Mouse (Mus musculus): ENCODE measurements at regions not wholly inside any gene's neighbourhood (a gene's known extent, or its start where the extent isn't known, plus 50 kb on each side); places are given as distances from the start of the nearest gene placed in this dataset.

DNA sequence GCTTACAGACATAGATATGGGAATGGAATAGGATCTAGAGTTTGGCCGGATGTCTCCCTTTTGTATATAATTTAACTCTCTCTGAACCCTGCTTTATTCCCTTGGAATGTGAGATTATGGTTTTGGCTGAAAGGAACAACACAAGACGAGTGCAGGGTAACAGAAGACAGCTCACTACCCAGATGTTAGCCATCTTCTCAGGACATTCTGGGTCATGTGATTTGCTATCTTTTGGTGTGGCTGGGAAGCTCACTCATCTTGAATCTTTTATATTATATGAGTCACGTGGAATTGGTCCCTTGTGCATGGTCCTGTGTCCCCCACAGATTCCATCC lies 108.6 kb upstream of the Tmc3 start:
- DNase-seq (ENCODE audit: low read depth): no peak

DNA sequence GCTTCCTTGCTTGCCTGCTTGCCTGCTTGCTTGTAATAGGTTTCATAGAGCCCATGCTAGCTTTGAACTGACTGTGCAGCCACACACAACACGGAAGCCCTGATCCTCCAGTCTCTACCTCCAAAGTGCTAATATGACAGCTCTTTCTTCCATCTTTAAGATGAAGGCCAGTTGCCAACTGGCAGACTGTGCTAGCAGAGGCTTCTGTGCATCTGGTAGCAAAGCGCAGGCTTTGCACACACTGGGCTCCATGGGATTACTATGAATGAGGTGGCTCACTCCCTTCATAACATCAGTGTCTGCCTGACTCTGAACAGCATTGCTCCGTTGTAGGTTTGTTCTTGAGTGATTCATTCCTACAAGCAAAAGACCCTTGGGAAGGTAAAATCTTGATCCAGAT lies 107.9 kb upstream of the Tmc3 start:
- DNase-seq (ENCODE audit: low read depth): no peak

DNA sequence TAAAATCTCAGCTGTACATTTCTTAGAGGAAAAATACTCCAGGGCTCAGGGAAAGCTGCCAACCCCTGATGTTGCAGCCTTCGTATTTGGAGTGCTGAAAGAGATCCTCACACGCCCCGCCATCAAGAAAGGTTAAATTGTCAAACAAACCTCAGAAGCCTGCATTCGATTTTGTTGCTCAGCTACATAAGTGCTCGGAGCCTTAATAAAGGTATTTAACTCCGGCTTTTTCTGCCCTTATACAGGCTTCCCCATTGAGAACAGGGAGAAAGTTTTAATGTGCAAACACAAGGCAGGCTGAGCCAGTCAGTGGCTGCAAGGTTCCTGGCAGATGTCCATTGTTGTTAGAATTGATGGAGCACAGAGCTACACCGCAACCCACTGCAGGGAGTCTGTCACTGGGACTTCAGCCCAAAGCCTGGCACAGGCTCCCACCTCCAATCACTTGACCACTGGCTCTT lies 107.0 kb upstream of the Tmc3 start:
- DNase-seq (ENCODE audit: low read depth): peak; percentile 75

DNA sequence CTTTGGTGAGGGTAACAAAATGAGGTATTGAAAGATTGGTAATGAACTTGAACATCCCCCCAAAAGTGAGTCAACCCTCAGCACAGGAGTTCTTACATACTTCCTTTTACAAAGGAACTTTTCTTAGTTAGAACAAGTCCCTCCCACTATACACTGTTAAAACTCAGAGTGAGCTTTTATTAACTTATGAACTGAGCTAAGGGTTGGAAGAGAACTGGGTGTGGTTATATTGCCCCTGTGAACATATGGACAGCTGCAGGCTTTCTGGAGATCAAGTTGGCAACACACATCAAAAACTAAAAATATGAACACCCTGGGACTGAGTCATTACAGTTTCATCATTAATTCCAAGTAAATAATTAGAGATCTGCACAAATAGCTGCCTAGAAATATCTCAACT lies 103.1 kb upstream of the Tmc3 start:
- DNase-seq (ENCODE audit: low read depth): no peak

DNA sequence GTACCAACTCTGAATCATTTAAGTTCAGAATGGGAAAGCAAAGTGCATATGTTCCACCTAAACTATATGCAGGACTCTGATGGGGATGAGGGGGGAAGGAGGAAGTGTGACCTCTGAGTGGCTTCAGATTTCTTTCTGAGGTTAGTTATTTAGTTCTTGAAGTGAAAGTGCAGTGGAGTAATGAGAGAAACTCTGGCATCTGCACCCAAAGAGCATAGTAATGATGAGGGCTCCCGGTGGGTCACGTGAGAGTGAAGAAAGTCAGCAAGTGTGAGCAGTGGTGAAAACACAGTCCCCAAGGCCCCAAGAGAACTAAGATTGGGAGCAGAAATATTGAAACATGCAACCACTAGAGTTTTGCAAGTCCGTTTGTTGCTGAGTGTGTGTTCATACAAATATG lies 102.5 kb upstream of the Tmc3 start:
- no peak for DNase-seq (ENCODE audit: low read depth)

DNA sequence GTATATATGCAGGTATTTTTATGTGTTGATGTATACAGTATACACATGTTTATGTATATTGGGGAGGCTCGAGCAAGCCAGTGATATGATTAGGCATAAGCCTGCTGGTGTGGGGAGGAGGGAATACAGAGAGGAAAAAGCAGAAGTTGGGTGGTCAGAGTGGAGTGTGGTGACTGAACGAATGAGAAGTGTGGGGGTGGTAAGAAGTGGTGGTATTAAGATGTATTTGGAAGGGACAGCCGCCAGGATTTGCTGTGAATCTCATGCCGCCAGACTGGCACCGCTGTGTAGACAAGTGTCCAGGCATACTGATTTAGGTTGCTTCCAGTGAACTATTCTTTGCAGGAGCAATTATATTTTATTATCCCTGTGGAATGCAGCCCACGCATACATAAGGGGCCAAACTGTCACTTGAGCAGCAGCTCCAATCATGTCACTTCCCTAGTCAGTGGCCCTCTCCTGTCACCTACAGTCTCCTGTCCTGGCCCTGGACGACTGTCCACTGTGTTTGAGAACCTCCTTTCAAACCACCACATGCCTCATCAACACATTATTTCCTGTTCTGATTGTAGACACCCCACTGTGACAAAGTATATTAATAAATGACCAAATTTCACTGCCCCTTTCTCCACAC lies 101.9 kb upstream of the Tmc3 start:
- DNase-seq (ENCODE audit: low read depth): no peak

DNA sequence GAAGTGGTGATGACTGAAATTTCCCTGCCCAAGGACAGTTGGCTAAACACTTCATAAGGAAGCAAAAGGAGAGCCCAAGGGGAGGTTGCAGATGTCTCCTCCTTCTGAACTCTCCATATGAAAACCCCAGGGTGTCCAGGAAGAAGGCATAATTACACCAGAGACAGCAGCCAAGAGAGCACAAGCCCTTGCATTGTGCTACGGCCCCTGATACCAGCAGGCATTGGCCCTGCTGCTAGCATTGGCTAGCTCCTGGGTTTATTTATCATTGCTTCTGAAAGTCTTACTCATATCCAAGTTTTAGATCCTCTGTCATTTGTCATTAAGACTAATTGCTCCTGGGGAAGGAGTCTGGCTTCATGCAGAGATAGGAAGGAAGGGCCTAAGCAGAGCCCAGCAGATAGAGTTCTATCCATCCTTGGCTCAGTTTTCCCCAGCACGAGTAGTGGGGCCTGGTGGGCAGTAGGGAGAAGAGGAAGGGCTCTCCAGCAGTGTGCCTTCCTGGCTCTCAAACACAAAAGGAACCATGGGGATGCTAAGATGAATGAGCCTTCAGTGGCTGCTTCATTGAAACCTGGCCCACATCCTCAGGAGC lies 98.5 kb upstream of the Tmc3 start:
- DNase-seq (ENCODE audit: low read depth): no peak

DNA sequence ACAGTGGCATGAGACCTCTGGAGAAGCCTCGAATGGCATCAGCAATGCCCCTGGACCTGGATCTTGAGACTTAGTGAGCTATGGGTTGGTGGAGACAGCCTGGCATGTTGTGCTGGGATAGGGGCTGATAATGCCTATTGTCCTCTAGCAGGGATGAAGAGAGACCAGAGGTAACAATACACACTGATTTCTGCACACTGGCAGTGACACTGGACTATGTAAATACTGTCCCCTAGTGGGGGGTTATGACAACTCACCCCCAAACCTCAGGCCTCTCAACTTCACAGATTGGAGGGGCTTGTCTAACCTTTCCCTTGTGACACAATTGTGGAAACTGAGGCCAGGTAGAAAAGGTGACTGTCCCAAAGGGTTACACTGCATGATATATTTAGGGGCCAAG lies 94.9 kb upstream of the Tmc3 start:
- DNase-seq (ENCODE audit: low read depth): no peak

DNA sequence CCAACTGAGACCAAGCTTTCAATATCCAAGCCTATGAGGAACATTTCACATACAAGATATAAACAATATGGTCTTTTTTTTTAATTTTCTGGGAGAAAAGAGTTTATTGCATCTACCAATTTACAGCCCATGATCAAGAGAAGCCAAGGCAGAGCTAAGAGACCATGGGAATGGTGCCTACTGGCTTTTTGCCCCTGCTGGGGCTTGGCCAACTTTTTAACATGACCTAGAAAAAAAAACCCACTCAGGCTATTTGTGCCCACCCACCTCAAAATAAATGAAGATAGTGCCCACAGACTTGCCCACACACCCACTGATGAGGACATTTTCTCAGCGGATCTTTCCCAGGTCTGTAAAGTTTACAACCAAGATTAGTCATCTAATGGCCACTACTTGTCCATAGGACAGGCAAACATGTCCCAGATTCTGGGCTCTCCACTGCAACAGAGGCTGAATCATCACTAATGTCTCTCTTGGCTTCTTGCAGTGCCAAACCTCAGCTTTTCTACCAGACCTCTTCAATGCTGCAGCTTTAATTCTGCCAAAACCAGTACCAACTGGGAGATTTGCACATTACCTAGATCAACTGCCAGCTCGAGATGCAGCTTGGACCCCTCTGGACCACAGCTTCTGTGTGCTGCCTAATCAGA lies 79.6 kb upstream of the Tmc3 start:
- DNase-seq (ENCODE audit: low read depth): peak; percentile 61

DNA sequence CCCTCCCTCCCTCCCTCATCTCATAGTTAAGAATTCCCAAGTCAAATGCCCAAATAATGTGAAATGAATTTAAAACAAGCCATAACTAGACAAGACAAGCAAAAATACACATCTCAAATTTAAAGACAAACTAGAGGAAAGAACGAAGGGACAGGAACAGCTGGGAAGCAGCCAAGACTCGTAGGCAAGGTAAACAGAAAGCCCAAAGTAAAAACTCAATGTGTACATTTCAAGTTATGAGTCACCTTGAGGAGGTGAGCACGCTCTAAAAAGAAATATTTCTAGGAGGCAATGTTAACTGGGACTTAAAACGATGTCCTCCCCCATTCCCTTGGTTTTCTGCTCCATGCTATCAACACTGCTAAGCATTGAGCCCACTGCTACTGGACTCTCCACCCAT lies 68.4 kb upstream of the Tmc3 start:
- DNase-seq (ENCODE audit: low read depth): no peak

DNA sequence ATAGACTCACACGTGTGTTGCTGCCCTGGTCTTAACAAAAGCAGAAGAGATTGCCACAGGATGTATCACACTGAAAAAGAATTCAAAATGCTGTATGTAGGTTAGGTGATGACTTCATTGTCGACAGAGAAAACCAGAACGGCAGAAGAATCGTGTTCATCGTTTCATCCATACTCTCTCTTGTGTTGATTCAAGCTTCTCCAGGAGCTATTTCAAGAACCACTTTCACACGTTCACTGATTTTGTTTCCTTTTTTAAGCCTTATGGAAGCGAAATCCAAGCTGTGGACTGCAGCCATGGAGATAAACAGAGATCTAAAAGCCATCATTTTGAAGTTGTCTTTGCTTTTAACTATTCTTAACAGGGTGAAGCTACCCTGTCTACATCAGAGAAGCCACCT lies 63.2 kb upstream of the Tmc3 start:
- DNase-seq (ENCODE audit: low read depth): no peak
